Mouse (Mus musculus) colon, adult 2 months (tissue): ENCODE measurements around the gene Ttc39b. TPM values are rescaled to one million over a fixed set of nuclear protein-coding genes. Genes with fewer than 3 reads are reported as not detected.

ENCODE experiments used
- polyA plus RNA-seq: library from polyadenylated mRNA; depleted of rRNA; stranded (reverse); fragments of >200 nt; gene quantifications from 2 replicates; pipeline ENCODE4 v1.2.3, GENCODE M21; 2012; rRNA removed

The Ttc39b gene
- polyA plus RNA-seq: 5.5 and 5.9 TPM in 2 replicates

DNA sequence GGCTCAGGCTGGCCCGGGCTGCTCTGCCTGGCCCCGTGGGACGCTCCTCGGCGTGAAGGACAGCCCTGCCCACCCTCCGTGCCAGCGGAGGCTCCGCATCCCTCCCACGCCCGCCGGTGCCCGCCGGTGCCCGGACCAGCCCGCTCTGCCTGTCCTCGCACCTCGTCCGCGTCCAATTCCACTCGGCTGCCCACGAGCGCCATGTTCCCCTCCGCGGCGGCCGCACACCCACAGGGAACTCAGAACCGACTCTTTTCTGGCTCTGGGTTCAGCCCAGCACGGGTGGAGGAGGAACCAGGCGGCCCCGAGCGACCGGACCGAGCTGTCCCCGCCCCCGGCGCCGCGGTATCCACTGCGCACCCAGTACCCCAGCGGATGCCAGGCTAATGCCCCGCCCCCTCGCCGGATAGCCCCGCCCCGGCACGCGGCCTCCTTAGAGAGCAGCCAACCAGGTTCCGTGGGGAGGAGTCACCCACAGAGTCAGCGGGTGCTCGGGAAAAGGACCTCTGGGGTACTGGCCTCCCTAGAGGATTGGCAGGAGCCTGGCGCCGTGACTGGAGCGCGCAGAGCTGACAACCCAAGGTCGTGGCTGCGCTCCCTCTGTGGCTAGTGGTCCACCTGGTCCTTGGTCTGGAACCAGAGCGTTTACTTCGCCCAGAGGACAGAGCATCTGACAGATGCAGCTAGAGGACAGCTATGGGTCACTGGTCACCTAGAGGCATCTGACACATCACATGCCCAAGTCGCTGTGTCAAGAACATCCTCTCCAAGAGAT, at the start of gene Ttc39b:
Ttc39b (minus strand) TSS at position 346 of the 775 bp plus-strand sequence.

Other genes with a start within 250 kb of the Ttc39b start
- gene Snapc3, start 93.5 kb upstream of the Ttc39b start, polyA plus RNA-seq: 13.5 and 18.0 TPM in 2 replicates
- gene Psip1, start 162.2 kb upstream of the Ttc39b start, polyA plus RNA-seq: 14.6 and 27.9 TPM in 2 replicates
- gene Ccdc171, start 201.3 kb upstream of the Ttc39b start, polyA plus RNA-seq: 0.29 and 0.42 TPM in 2 replicates